Mouse (Mus musculus): ENCODE measurements around the gene Kcna3.

DNA sequence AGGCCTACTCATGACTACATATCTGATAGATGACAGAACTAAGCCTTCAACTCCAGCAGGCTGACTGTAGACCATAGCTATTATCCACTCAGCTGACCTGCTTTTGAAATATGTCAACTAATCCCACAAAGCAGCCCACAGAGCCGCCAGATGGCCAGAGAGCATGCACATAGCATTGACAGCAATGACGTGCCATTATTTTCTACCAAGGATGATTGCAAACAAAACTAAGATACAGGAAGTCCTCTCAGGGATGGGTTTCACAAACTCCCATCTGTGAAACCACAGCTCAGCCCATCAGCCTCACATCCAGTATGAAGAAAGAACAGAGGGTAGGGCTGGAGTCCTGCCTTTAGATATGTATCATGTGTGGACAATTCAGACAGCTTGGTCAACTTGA, 39.8 kb upstream of the Kcna3 start:
- no peak for TF ChIP-seq CTCF (IDR thresholded peaks at IDR 0.05; ENCODE audit: control insufficient read depth, insufficient read depth, insufficient read length)
- TF ChIP-seq CEBPB (IDR thresholded peaks at IDR 0.05; ENCODE audit: low read depth) = no peak
- no peak for TF ChIP-seq USF1 (IDR thresholded peaks at IDR 0.05; ENCODE audit: low read depth)
- TF ChIP-seq MYOD1 (IDR thresholded peaks at IDR 0.05; ENCODE audit: control insufficient read depth, insufficient read length, low read depth) = no peak
- TF ChIP-seq MYOG (IDR thresholded peaks at IDR 0.05; ENCODE audit: control insufficient read depth, extremely low read depth, insufficient read length) = no peak

Measured in C2C12 (cell line).